ENCODE assay signal across 8 mouse cellular contexts in the genomic region with DNA sequence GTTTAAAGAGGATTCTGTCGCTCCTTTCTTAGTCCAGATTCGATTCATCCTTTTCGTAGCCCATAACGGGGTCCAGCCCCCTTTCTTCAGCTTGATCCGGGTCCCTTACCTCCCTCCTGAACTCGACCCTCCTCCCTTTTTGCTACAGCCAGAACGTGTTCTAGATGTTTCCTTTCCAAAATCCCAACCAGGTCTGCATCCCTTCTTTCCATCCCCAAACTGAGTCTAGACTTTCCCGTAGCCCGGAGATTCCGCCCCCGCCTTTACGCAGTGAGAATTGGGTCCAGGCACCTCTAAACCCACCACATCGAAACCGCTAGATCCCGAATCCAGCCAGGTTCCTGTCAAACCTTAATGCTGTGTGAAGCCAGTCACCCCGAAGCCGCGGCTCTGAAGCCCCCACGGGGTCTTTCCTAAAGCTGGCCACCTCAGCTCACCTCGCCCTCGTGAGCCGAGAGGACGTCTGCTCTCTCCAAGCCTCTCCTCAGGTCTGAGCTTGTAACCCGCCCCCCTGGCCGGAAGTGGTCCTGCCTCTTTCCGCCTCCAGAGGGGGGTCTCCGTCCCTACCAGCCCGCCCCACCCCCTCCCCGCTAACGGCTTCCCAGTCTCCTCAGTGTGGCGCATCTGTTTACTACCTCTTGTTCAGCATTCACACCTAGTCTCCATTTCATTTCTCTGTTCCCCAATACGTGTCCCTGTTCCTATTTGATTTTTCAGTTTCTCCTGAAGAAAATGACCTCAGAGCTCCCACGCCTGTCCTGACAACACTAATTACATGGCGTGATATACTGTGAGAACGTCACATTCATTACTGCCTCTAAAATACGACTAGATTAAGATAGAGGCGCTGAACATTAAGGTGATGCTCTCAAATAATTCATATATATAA. TPM values are rescaled to one million over a fixed set of nuclear protein-coding genes. Genes with fewer than 3 reads are reported as not detected.
A peak's percentile ranks its signal among the peaks of the same experiment; 100 is the strongest.
DNase-seq lines count a peak whose midpoint lies in the region; ATAC-seq and TF ChIP-seq lines count a peak whose summit lies in the region.

TSS of gene Tro (minus strand) at position 676 of the 889 bp plus-strand sequence.

- no peaks in the 10 kb centered on the region for H3K9me3 ChIP-seq in forebrain, embryonic 14.5 days (replicated peaks; ENCODE audit: control insufficient read depth, low read length)
- H3K9me3 ChIP-seq in intestine, postnatal 0 days (ENCODE audit: control insufficient read depth): no peaks in the 10 kb centered on the region
- H3K9me3 ChIP-seq in liver, embryonic 13.5 days (replicated peaks): no peaks in the 10 kb centered on the region

- H3K79me2 ChIP-seq in heart, adult 2 months (replicated peaks; ENCODE audit: control insufficient read depth, insufficient read depth, low read length): no peaks in the 10 kb centered on the region

- 22% methylated on average over 37 of the region's 37 CpGs for WGBS in heart, adult 2 months
- 37% methylated on average over 37 of the region's 37 CpGs for WGBS in forebrain, embryonic 14.5 days
- 30% methylated on average over 37 of the region's 37 CpGs for WGBS in intestine, postnatal 0 days
- WGBS in liver, embryonic 13.5 days (ENCODE audit: insufficient replicate concordance): 17% methylated on average over 37 of the region's 37 CpGs

- peak within 1 kb of the TSS; percentile 45; the same call in 1 of the 2 replicates for H3K9ac ChIP-seq in heart, adult 2 months (ENCODE audit: low read depth, low read length)
- H3K9ac ChIP-seq in forebrain, embryonic 14.5 days (ENCODE audit: low read length): peak within 1 kb of the TSS; percentile 66
- H3K9ac ChIP-seq in intestine, postnatal 0 days (ENCODE audit: low read depth, low read length): no peak within 1 kb of the TSS
- H3K9ac ChIP-seq in liver, embryonic 13.5 days: no peak within 1 kb of the TSS

- no peaks in the 10 kb centered on the region for H3K36me3 ChIP-seq in heart, adult 2 months (ENCODE audit: control insufficient read depth, insufficient read depth, low read length)
- H3K36me3 ChIP-seq in forebrain, embryonic 14.5 days (ENCODE audit: control insufficient read depth, insufficient read depth, low read length): peaks cover 25% of the 10 kb centered on the region
- no peaks in the 10 kb centered on the region for H3K36me3 ChIP-seq in intestine, postnatal 0 days (ENCODE audit: control insufficient read depth, insufficient read depth)
- no peaks in the 10 kb centered on the region for H3K36me3 ChIP-seq in liver, embryonic 13.5 days

- intact Hi-C loops in heart, adult 2 months (cut with DNase I): no loop called here
- intact Hi-C loops in heart, postnatal 25 days (cut with DNase I): no loop called here

- peak; percentile 93 for ATAC-seq in forebrain, embryonic 14.5 days
- ATAC-seq in intestine, postnatal 0 days: no peak
- ATAC-seq in liver, embryonic 13.5 days (ENCODE audit: low read depth): no peak

- H3K4me3 ChIP-seq in heart, adult 2 months: peak within 1 kb of the TSS; percentile 33
- peak within 1 kb of the TSS; percentile 42 for H3K4me3 ChIP-seq in forebrain, embryonic 14.5 days (ENCODE audit: low read depth, low read length)
- peak within 1 kb of the TSS; percentile 34 for H3K4me3 ChIP-seq in intestine, postnatal 0 days (ENCODE audit: low read depth, low read length)
- peak within 1 kb of the TSS; percentile 37 for H3K4me3 ChIP-seq in liver, embryonic 13.5 days (replicated peaks)

- no peaks in the 10 kb centered on the region for H3K27me3 ChIP-seq in heart, adult 2 months (ENCODE audit: control insufficient read depth, insufficient read depth, low read length)
- H3K27me3 ChIP-seq in forebrain, embryonic 14.5 days (replicated peaks; ENCODE audit: control insufficient read depth, insufficient read depth, low read length): no peaks in the 10 kb centered on the region
- H3K27me3 ChIP-seq in intestine, postnatal 0 days (replicated peaks; ENCODE audit: control insufficient read depth, insufficient read depth, low read length): 0 out of 2 replicates have a peak, but pooled peaks cover 4% of the 10 kb centered on the region
- H3K27me3 ChIP-seq in liver, embryonic 13.5 days: peaks cover 43% of the 10 kb centered on the region

- H3K27ac ChIP-seq in heart, adult 2 months: no peak within 1 kb of the TSS
- H3K27ac ChIP-seq in forebrain, embryonic 14.5 days (ENCODE audit: low read depth, low read length): peak within 1 kb of the TSS; percentile 77
- no peak within 1 kb of the TSS for H3K27ac ChIP-seq in intestine, postnatal 0 days (ENCODE audit: low read depth, low read length)
- H3K27ac ChIP-seq in liver, embryonic 13.5 days: no peak within 1 kb of the TSS

- no peak for TF ChIP-seq CTCF in heart, adult 2 months (IDR thresholded peaks at IDR 0.05)
- TF ChIP-seq CTCF in intestine, postnatal 0 days (IDR thresholded peaks at IDR 0.05; ENCODE audit: low read depth): peak; percentile 17; the same call in 1 of the 2 replicates

- no peak for TF ChIP-seq EP300 in heart, adult 2 months (IDR thresholded peaks at IDR 0.05; ENCODE audit: insufficient read depth, low read depth, low read length)

- TF ChIP-seq POLR2A in heart, adult 2 months (IDR thresholded peaks at IDR 0.05; ENCODE audit: insufficient read depth, low read depth, low read length): no peak

- no peaks in the 10 kb centered on the region for H3K4me1 ChIP-seq in heart, adult 2 months (ENCODE audit: control insufficient read depth, insufficient read depth, low read length)
- H3K4me1 ChIP-seq in forebrain, embryonic 14.5 days (ENCODE audit: control insufficient read depth, insufficient read depth, low read length): no peaks in the 10 kb centered on the region
- no peaks in the 10 kb centered on the region for H3K4me1 ChIP-seq in intestine, postnatal 0 days (replicated peaks; ENCODE audit: control insufficient read depth, insufficient read depth, low read length)
- H3K4me1 ChIP-seq in liver, embryonic 13.5 days (replicated peaks): no peaks in the 10 kb centered on the region

- peak within 1 kb of the TSS; percentile 35 for H3K4me2 ChIP-seq in forebrain, embryonic 14.5 days (ENCODE audit: low read length)
- peak within 1 kb of the TSS; percentile 54 for H3K4me2 ChIP-seq in intestine, postnatal 0 days (replicated peaks; ENCODE audit: low read depth)
- peak within 1 kb of the TSS; percentile 47 for H3K4me2 ChIP-seq in liver, embryonic 13.5 days

- DNase-seq in heart, adult 2 months: no peak
- no peak for DNase-seq in heart, postnatal 25 days (ENCODE audit: low spot score)
- peak; percentile 53 for DNase-seq in cerebellum, adult 11 months
- peak; percentile 82 for DNase-seq in forebrain, embryonic 14.5 days (ENCODE audit: low spot score)
- DNase-seq in liver, embryonic 13.5 days: no peak
- DNase-seq in right cerebral cortex, postnatal 14 days: peak; percentile 45
- no peak for DNase-seq in natural killer cell, adult 2 months (ENCODE audit: low spot score in 2 of 2)

RNA-seq across cellular contexts. Expression of gene Tro, which starts in this region (rescaled TPM):
- total RNA-seq in heart, adult 2 months (2021): 1 to 10 TPM; 1.0 to 1.1 TPM
- polyA plus RNA-seq in heart, adult 2 months (2012; rRNA removed): 1.6 and 1.8 TPM in 2 replicates
- total RNA-seq in heart, postnatal 25 days (2021): under 1 TPM; 0.81 to 0.95 TPM
- polyA plus RNA-seq in forebrain, embryonic 14.5 days (2014; fragmentation: Nextera tagmentation; extraction: Ambion mirVana): 61.9 and 75.7 TPM in 2 replicates
- polyA plus RNA-seq in intestine, postnatal 0 days (2015; fragmentation: Nextera tagmentation; extraction: Ambion mirVana): 3.3 and 3.6 TPM in 2 replicates
- polyA plus RNA-seq in liver, embryonic 13.5 days (2015; fragmentation: Nextera tagmentation; extraction: Ambion mirVana): 1.2 and 1.4 TPM in 2 replicates

Comparison
In these comparisons a context has a peak if more than half of its experiments do, and no peak if none do; other contexts are left out.
1. RNA of gene Tro (polyA plus RNA-seq): 61.9 to 75.7 TPM in forebrain, embryonic 14.5 days; 3.3 to 3.6 TPM in intestine, postnatal 0 days, 1.6 to 1.8 TPM in heart, adult 2 months and 1.2 to 1.4 TPM in liver, embryonic 13.5 days; every median in the first group is over 10 times any median in the second.
2. DNase-seq: peak in cerebellum, adult 11 months (single experiment), forebrain, embryonic 14.5 days (single experiment) and right cerebral cortex, postnatal 14 days (single experiment); none in heart, adult 2 months (0 of 2), heart, postnatal 25 days (single experiment), liver, embryonic 13.5 days (single experiment) and natural killer cell, adult 2 months (0 of 2).
3. H3K9ac ChIP-seq: peak in heart, adult 2 months (single experiment) and forebrain, embryonic 14.5 days (single experiment); none in intestine, postnatal 0 days (single experiment) and liver, embryonic 13.5 days (single experiment).
4. Peak in every context shown above with its lines, with median percentiles within 50 percentile points of each other: H3K4me3 ChIP-seq and H3K4me2 ChIP-seq.